Mouse (Mus musculus): Measurements from ENCODE around the gene Gm14327. TPM values are rescaled to one million over a fixed set of nuclear protein-coding genes. Genes with fewer than 3 reads are reported as not detected.
"Not testable (repeated sequence)": the region's sequence is repeated elsewhere in the genome, so short reads cannot be mapped to it uniquely, and the experiment has no call there.

Gene Gm14327
- 3.4 and 4.1 TPM in 2 replicates for polyA plus RNA-seq (2012; rRNA removed)

- not testable (repeated sequence) for H3K27me3 ChIP-seq (ENCODE audit: control insufficient read depth, insufficient read depth, low read length); H3K4me1 ChIP-seq (ENCODE audit: control insufficient read depth, insufficient read depth, low read length); H3K27ac ChIP-seq (ENCODE audit: insufficient read depth, low read length); H3K4me3 ChIP-seq (replicated peaks; ENCODE audit: insufficient read depth, low read depth, low read length)
- WGBS, result 34% methylated on average over 10 of the region's 13 CpGs
- DNase-seq, result peak; percentile 3 to 18
These were observed at the start of gene Gm14327 for GRCm38 (mm10) chr2:177897046-177897578. Gene Gm14327 (plus strand): TSS chr2:177897096.

DNA sequence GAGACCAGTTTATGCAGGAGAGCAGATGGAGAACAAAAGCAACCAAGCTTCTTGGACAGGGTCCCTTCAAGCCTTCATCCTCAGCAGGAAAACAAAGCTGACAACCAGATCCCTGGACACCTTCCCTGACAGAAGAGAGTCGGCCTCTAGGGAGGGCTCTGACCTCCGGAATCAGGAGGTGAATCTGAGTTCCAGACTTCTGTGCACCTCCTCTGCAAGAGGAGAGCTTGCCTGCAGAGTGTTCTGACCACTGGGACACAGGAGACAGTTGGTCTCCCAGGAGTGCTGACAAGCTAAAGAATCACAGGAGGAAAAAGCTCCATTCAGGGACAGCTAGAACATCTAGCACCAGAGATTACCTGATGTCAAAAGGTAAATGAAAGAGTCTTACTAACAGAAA is 34.6 kb upstream of the Gm14327 start:
- H3K27me3 ChIP-seq (ENCODE audit: control insufficient read depth, insufficient read depth, low read length); DNase-seq; H3K4me3 ChIP-seq (replicated peaks; ENCODE audit: insufficient read depth, low read depth, low read length); H3K27ac ChIP-seq (ENCODE audit: insufficient read depth, low read length); H3K4me1 ChIP-seq (ENCODE audit: control insufficient read depth, insufficient read depth, low read length): not testable (repeated sequence)
- WGBS, result 62% methylated on average over 2 of the region's 2 CpGs

- not testable (repeated sequence) for H3K4me1 ChIP-seq (ENCODE audit: control insufficient read depth, insufficient read depth, low read length); DNase-seq
- WGBS, result 89% methylated on average over 14 of the region's 14 CpGs
These were observed 9.2 kb upstream of the Gm14327 start for GRCm38 (mm10) chr2:177887743-177888142.

GRCm38 (mm10) chr2:177898171-177898570 is 1.3 kb downstream of the Gm14327 start:
- 44% methylated on average over 2 of the region's 3 CpGs for WGBS
- not testable (repeated sequence) for H3K4me1 ChIP-seq (ENCODE audit: control insufficient read depth, insufficient read depth, low read length); H3K27ac ChIP-seq (ENCODE audit: insufficient read depth, low read length); DNase-seq; H3K27me3 ChIP-seq (ENCODE audit: control insufficient read depth, insufficient read depth, low read length); H3K4me3 ChIP-seq (replicated peaks; ENCODE audit: insufficient read depth, low read depth, low read length)

More at GRCm38 (mm10) chr2:177887743-177888142, 9.2 kb upstream of the Gm14327 start:
- H3K27me3 ChIP-seq (ENCODE audit: control insufficient read depth, insufficient read depth, low read length); H3K4me3 ChIP-seq (replicated peaks; ENCODE audit: insufficient read depth, low read depth, low read length); H3K27ac ChIP-seq (ENCODE audit: insufficient read depth, low read length): not testable (repeated sequence)

- not testable (repeated sequence) for H3K27ac ChIP-seq (ENCODE audit: insufficient read depth, low read length); H3K4me3 ChIP-seq (replicated peaks; ENCODE audit: insufficient read depth, low read depth, low read length); H3K27me3 ChIP-seq (ENCODE audit: control insufficient read depth, insufficient read depth, low read length); DNase-seq; H3K4me1 ChIP-seq (ENCODE audit: control insufficient read depth, insufficient read depth, low read length)
- 98% methylated on average over 5 of the region's 12 CpGs for WGBS
These were observed 6.4 kb downstream of the Gm14327 start for GRCm38 (mm10) chr2:177903276-177903675.

GRCm38 (mm10) chr2:177925563-177926103 is 28.7 kb downstream of the Gm14327 start, which contains the start of gene Zfp972:
Gene Zfp972 (minus strand): TSS chr2:177925613.
- not testable (repeated sequence) for H3K4me1 ChIP-seq (ENCODE audit: control insufficient read depth, insufficient read depth, low read length); H3K27me3 ChIP-seq (ENCODE audit: control insufficient read depth, insufficient read depth, low read length); H3K27ac ChIP-seq (ENCODE audit: insufficient read depth, low read length); DNase-seq; H3K4me3 ChIP-seq (replicated peaks; ENCODE audit: insufficient read depth, low read depth, low read length)
- WGBS, result 68% methylated on average over 4 of the region's 5 CpGs

Other genes starting within 250 kb of the Gm14327 start
- gene Gm14322, start 137.8 kb upstream of the Gm14327 start, polyA plus RNA-seq (2012; rRNA removed), result 19.1 and 19.5 TPM in 2 replicates
- gene Gm14325, start 56.8 kb upstream of the Gm14327 start, polyA plus RNA-seq (2012; rRNA removed), result 67.2 and 74.2 TPM in 2 replicates
- 0.39 and 1.8 TPM in 2 replicates for gene Zfp972, start 28.5 kb downstream of the Gm14327 start, polyA plus RNA-seq (2012; rRNA removed)
- 21.8 and 22.1 TPM in 2 replicates for gene Gm14326, start 60.2 kb downstream of the Gm14327 start, polyA plus RNA-seq (2012; rRNA removed)
- 15.4 and 15.9 TPM in 2 replicates for gene Zfp971, start 126.2 kb downstream of the Gm14327 start, polyA plus RNA-seq (2012; rRNA removed)
- gene Zfp931, start 181.4 kb downstream of the Gm14327 start, polyA plus RNA-seq (2012; rRNA removed), result 17.1 and 19.5 TPM in 2 replicates
- gene Phactr3, start 221.9 kb downstream of the Gm14327 start, polyA plus RNA-seq (2012; rRNA removed), result 75.5 and 79.8 TPM in 2 replicates